Mouse (Mus musculus) kidney, adult 2 months (tissue): ENCODE measurements at regions not wholly inside any gene's neighbourhood (a gene's known extent, or its start where the extent isn't known, plus 50 kb on each side); places are given as distances from the start of the nearest gene placed in this dataset.

Experiments used
- DNase-seq: peaks from one replicate; pipeline ENCODE4 v3.0.0; 2021
- H3K27ac ChIP-seq: fragments of 200-500 bp; 2 replicates; pipeline ENCODE4 v1.5.1; 2012; ENCODE audit warnings: low read depth, low read length, control low read depth, inconsistent platforms; ENCODE audit not compliant: insufficient read depth
- H3K27me3 ChIP-seq: fragments of 200-500 bp; replicated peaks from 2 replicates; pipeline ENCODE4 v1.6.1; 2012; ENCODE audit warnings: mild to moderate bottlenecking, moderate library complexity, low read length, inconsistent platforms; ENCODE audit not compliant: control insufficient read depth, insufficient read depth
- H3K36me3 ChIP-seq: fragments of 200-500 bp; 2 replicates; pipeline ENCODE4 v1.6.1; 2012; ENCODE audit warnings: mild to moderate bottlenecking, moderate library complexity, low read length, inconsistent platforms; ENCODE audit not compliant: control insufficient read depth, insufficient read depth
- H3K4me1 ChIP-seq: fragments of 200-500 bp; 2 replicates; pipeline ENCODE4 v1.6.1; 2011; ENCODE audit warnings: low read length; ENCODE audit not compliant: control insufficient read depth, insufficient read depth
- H3K4me3 ChIP-seq: fragments of 200-500 bp; 2 replicates; pipeline ENCODE4 v1.5.1; 2011; ENCODE audit warnings: mild to moderate bottlenecking, low read depth, low read length, control low read depth; ENCODE audit not compliant: insufficient read depth
- CTCF ChIP-seq: fragments of 200-500 bp; conservative IDR thresholded peaks from 2 replicates; pipeline ENCODE4 v1.5.1; 2011; ENCODE audit warnings: low read depth, mild to moderate bottlenecking, control low read depth, low read length, moderate library complexity, mixed read lengths; ENCODE audit not compliant: insufficient read depth, insufficient read length
- POLR2A ChIP-seq: fragments of 200-500 bp; IDR thresholded peaks from one replicate; pipeline ENCODE4 v1.6.1; 2011; ENCODE audit warnings: low read depth, low read length, control low read depth
- WGBS: fragments of 180-500 bp; shearing (Covaris S2); methylation state at CpG from one replicate; pipeline ENCODE4 v1.1.7; 2018; 5-methylcytosine and 5-hydroxymethylcytosine counted together

- Histone ChIP-seq H3K27me3 (no peaks in the 10 kb centered on the region), H3K4me3 (no peak overlapping the region), H3K36me3 (no peaks in the 10 kb centered on the region), H3K27ac (no peak overlapping the region), H3K4me1 (no peaks in the 10 kb centered on the region)
- WGBS: 42% methylated on average over 3 of the region's 3 CpGs
- no peak for TF ChIP-seq POLR2A
- TF ChIP-seq CTCF: no peak
- DNase-seq: no peak
Measured at GRCm38 (mm10) chr12:70742836-70743235, 82.5 kb upstream of the Frmd6 start.

GRCm38 (mm10) chr12:70745681-70746080, 79.6 kb upstream of the Frmd6 start:
- WGBS: 75% methylated on average over 2 of the region's 2 CpGs
- no peaks in the 10 kb centered on the region for H3K27me3 ChIP-seq
- H3K36me3 ChIP-seq: no peaks in the 10 kb centered on the region
- DNase-seq: no peak
- H3K4me3 ChIP-seq: no peak overlapping the region
- TF ChIP-seq CTCF (no peak), POLR2A (no peak)
- no peak overlapping the region for H3K27ac ChIP-seq
- no peaks in the 10 kb centered on the region for H3K4me1 ChIP-seq

- no peak for DNase-seq
- Histone ChIP-seq H3K4me3 (no peak overlapping the region), H3K4me1 (no peaks in the 10 kb centered on the region), H3K36me3 (no peaks in the 10 kb centered on the region), H3K27ac (no peak overlapping the region), H3K27me3 (no peaks in the 10 kb centered on the region)
- TF ChIP-seq CTCF (no peak), POLR2A (no peak)
- WGBS: 90% methylated on average over 2 of the region's 2 CpGs
Measured at GRCm38 (mm10) chr12:70749651-70750050, 75.7 kb upstream of the Frmd6 start.

GRCm38 (mm10) chr12:70750651-70751578, 74.4 kb upstream of the Frmd6 start:
- TF ChIP-seq POLR2A: no peak
- no peak for TF ChIP-seq CTCF
- no peak for DNase-seq
- Histone ChIP-seq H3K27me3 (no peaks in the 10 kb centered on the region), H3K36me3 (no peaks in the 10 kb centered on the region), H3K27ac (no peak overlapping the region), H3K4me1 (no peaks in the 10 kb centered on the region), H3K4me3 (no peak overlapping the region)
- 88% methylated on average over 7 of the region's 7 CpGs for WGBS

- H3K36me3 ChIP-seq: no peaks in the 10 kb centered on the region
- TF ChIP-seq CTCF (no peak), POLR2A (no peak)
- H3K27me3 ChIP-seq: no peaks in the 10 kb centered on the region
- H3K27ac ChIP-seq: no peak overlapping the region
- H3K4me1 ChIP-seq: no peaks in the 10 kb centered on the region
- DNase-seq: no peak
- H3K4me3 ChIP-seq: no peak overlapping the region
- 49% methylated on average over 11 of the region's 11 CpGs for WGBS
Measured at GRCm38 (mm10) chr12:70752266-70752910, 72.9 kb upstream of the Frmd6 start.

- Histone ChIP-seq H3K27ac (no peak overlapping the region), H3K4me3 (no peak overlapping the region), H3K4me1 (no peaks in the 10 kb centered on the region), H3K27me3 (no peaks in the 10 kb centered on the region), H3K36me3 (no peaks in the 10 kb centered on the region)
- TF ChIP-seq POLR2A (no peak), CTCF (no peak)
- no peak for DNase-seq
- 37% methylated on average over 4 of the region's 4 CpGs for WGBS
Measured at GRCm38 (mm10) chr12:70752911-70753290, 72.4 kb upstream of the Frmd6 start.

- Histone ChIP-seq H3K27ac (no peak overlapping the region), H3K4me3 (no peak overlapping the region), H3K36me3 (no peaks in the 10 kb centered on the region), H3K4me1 (no peaks in the 10 kb centered on the region), H3K27me3 (no peaks in the 10 kb centered on the region)
- TF ChIP-seq CTCF: no peak
- no peak for TF ChIP-seq POLR2A
- whole genome bisulfite sequencing: 91% methylated on average over 3 of the region's 3 CpGs
- no peak for DNase-seq
Measured at GRCm38 (mm10) chr12:70753458-70753857, 71.9 kb upstream of the Frmd6 start.
